In the genomic region with DNA sequence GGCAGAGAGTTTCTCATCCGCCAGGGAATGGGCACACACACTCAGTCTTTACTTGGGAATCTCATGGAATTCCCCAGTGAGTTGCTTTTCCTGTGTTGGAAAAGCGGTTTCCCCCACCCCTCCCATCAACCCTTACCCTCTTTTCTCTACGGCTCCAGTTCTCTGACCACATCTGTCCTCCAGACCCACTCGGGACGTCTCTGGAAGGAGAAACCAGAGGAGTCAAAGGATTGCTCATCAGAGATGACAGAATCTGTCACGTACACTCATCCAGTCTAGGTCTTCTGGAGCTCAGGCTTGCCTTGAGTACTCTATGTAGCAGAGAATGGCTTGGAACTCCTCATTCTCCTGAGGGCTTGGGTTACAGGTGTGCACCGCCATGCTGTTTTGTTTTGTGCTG, we compare ENCODE assay signal across 28 mouse cellular contexts. TPM values are rescaled to one million over a fixed set of nuclear protein-coding genes. Genes with fewer than 3 reads are reported as not detected.
DNase-seq lines count a peak whose midpoint lies in the region; ATAC-seq and TF ChIP-seq lines count a peak whose summit lies in the region.
"Had no signal": no experiment of that assay in that cellular context is flagged by ENCODE, and none has a peak within 500 bp of the region (broad histone marks: within the 10 kb centered on the region; RNA-seq: fewer than 3 reads in every experiment).

No protein-coding gene starts in this region.

- ATAC-seq in embryonic facial prominence, embryonic 12.5 days (ENCODE audit: insufficient number of reproducible peaks, insufficient read depth, low FRiP score, low TSS enrichment), result no peak
- no peak for ATAC-seq in embryonic facial prominence, embryonic 15.5 days (ENCODE audit: insufficient number of reproducible peaks, low FRiP score, low TSS enrichment, low read depth)
- ATAC-seq: forebrain, postnatal 0 days; hindbrain, embryonic 16.5 days; inflammation-experienced regulatory T-cells, adult 6 months; intestine, postnatal 0 days had no signal

- WGBS in embryonic facial prominence, embryonic 12.5 days, result 54% methylated on average over 7 of the region's 7 CpGs
- WGBS in embryonic facial prominence, embryonic 10.5 days, result 67% methylated on average over 7 of the region's 7 CpGs
- WGBS in embryonic facial prominence, embryonic 15.5 days, result 44% methylated on average over 7 of the region's 7 CpGs

- H3K27me3 ChIP-seq in embryonic facial prominence, embryonic 12.5 days, result no peaks in the 10 kb centered on the region
- H3K27me3 ChIP-seq in embryonic facial prominence, embryonic 10.5 days (replicated peaks; ENCODE audit: low read depth, poor library complexity, severe bottlenecking), result no peaks in the 10 kb centered on the region
- H3K27me3 ChIP-seq in testis, adult 2 months (ENCODE audit: control insufficient read depth, insufficient read depth, low read length), result no peaks in the 10 kb centered on the region
- no peaks in the 10 kb centered on the region for H3K27me3 ChIP-seq in embryonic facial prominence, embryonic 15.5 days
- H3K27me3 ChIP-seq: embryonic facial prominence, embryonic 13.5 days; forebrain, embryonic 12.5 days; hindbrain, embryonic 12.5 days had no signal

- no peaks in the 10 kb centered on the region for H3K36me3 ChIP-seq in embryonic facial prominence, embryonic 12.5 days
- no peaks in the 10 kb centered on the region for H3K36me3 ChIP-seq in embryonic facial prominence, embryonic 10.5 days (replicated peaks)
- H3K36me3 ChIP-seq in testis, adult 2 months (ENCODE audit: control insufficient read depth, insufficient read depth, low read length), result no peaks in the 10 kb centered on the region
- no peaks in the 10 kb centered on the region for H3K36me3 ChIP-seq in embryonic facial prominence, embryonic 15.5 days
- H3K36me3 ChIP-seq: embryonic facial prominence, embryonic 13.5 days; forebrain, embryonic 12.5 days; hindbrain, embryonic 12.5 days had no signal

- peak overlapping the region; percentile 7; the same call in 1 of the 2 replicates for H3K27ac ChIP-seq in embryonic facial prominence, embryonic 12.5 days
- H3K27ac ChIP-seq in embryonic facial prominence, embryonic 10.5 days (replicated peaks), result no peak overlapping the region
- no peak overlapping the region for H3K27ac ChIP-seq in testis, adult 2 months (ENCODE audit: control insufficient read depth, insufficient read depth, low read depth, low read length)
- peak overlapping the region; percentile 68 for H3K27ac ChIP-seq in embryonic facial prominence, embryonic 15.5 days (replicated peaks)
- H3K27ac ChIP-seq in left cerebral cortex, adult 2 months, result no peak overlapping the region
- H3K27ac ChIP-seq: embryonic facial prominence, embryonic 13.5 days; forebrain, embryonic 12.5 days; heart, embryonic 10.5 days; hindbrain, embryonic 12.5 days had no signal

- H3K4me1 ChIP-seq in embryonic facial prominence, embryonic 12.5 days, result 0 out of 2 replicates have a peak, but pooled peaks cover 4% of the 10 kb centered on the region
- peaks cover 15% of the 10 kb centered on the region for H3K4me1 ChIP-seq in embryonic facial prominence, embryonic 10.5 days
- H3K4me1 ChIP-seq in testis, adult 2 months (ENCODE audit: control insufficient read depth, insufficient read depth, low read length), result peaks cover 15% of the 10 kb centered on the region
- H3K4me1 ChIP-seq in embryonic facial prominence, embryonic 15.5 days, result 0 out of 2 replicates have a peak, but pooled peaks cover 3% of the 10 kb centered on the region
- H3K4me1 ChIP-seq: forebrain, embryonic 12.5 days; hindbrain, embryonic 12.5 days had no signal

- H3K4me2 ChIP-seq in embryonic facial prominence, embryonic 12.5 days (replicated peaks), result no peak overlapping the region
- no peak overlapping the region for H3K4me2 ChIP-seq in embryonic facial prominence, embryonic 15.5 days (replicated peaks)
- H3K4me2 ChIP-seq: embryonic facial prominence, embryonic 13.5 days; forebrain, embryonic 12.5 days; hindbrain, embryonic 12.5 days had no signal

- no peak for DNase-seq in embryonic facial prominence, embryonic 10.5 days (ENCODE audit: low spot score)
- DNase-seq in testis, postnatal 10 days (ENCODE audit: low spot score), result no peak
- DNase-seq in adrenal gland, postnatal 25 days, result no peak
- DNase-seq in left cerebral cortex, adult 2 months (ENCODE audit: extremely low spot score in 1 of 2, low spot score in 2 of 2), result no peak
- DNase-seq: adrenal gland, adult 8-10 months; cerebellum, adult 11-12 months; cerebellum, adult 9-10 months; embryo, embryonic 11 days; forebrain, postnatal 0 days; gastrocnemius, postnatal 14 days; heart, postnatal 10 days; heart, postnatal 4 days had no signal

- TF ChIP-seq POLR2A in testis, adult 2 months (IDR thresholded peaks at IDR 0.05; ENCODE audit: control insufficient read depth, low read depth, low read length), result no peak

- TF ChIP-seq CTCF in testis, adult 2 months (IDR thresholded peaks at IDR 0.05; ENCODE audit: control insufficient read depth, insufficient read depth, insufficient replicate concordance, low read depth, low read length), result no peak
- no peak for TF ChIP-seq CTCF in left cerebral cortex, adult 2 months (IDR thresholded peaks at IDR 0.05)

- no peaks in the 10 kb centered on the region for H3K9me3 ChIP-seq in embryonic facial prominence, embryonic 12.5 days
- peaks cover 4% of the 10 kb centered on the region; the same call in 1 of the 2 replicates for H3K9me3 ChIP-seq in embryonic facial prominence, embryonic 10.5 days
- H3K9me3 ChIP-seq in embryonic facial prominence, embryonic 15.5 days (replicated peaks), result no peaks in the 10 kb centered on the region
- H3K9me3 ChIP-seq: forebrain, embryonic 12.5 days; heart, embryonic 10.5 days; hindbrain, embryonic 12.5 days had no signal

- no peak overlapping the region for H3K9ac ChIP-seq in embryonic facial prominence, embryonic 12.5 days
- H3K9ac ChIP-seq in embryonic facial prominence, embryonic 15.5 days, result no peak overlapping the region
- H3K9ac ChIP-seq: embryonic facial prominence, embryonic 13.5 days; forebrain, embryonic 12.5 days; forebrain, postnatal 0 days; hindbrain, embryonic 12.5 days had no signal

- intact Hi-C loops in left cerebral cortex, adult 2 months (cut with DNase I), result no loop called here

- no peak overlapping the region for H3K4me3 ChIP-seq in embryonic facial prominence, embryonic 12.5 days
- no peak overlapping the region for H3K4me3 ChIP-seq in embryonic facial prominence, embryonic 10.5 days
- H3K4me3 ChIP-seq in testis, adult 2 months (ENCODE audit: control insufficient read depth, low read depth, low read length), result peak overlapping the region; percentile 82
- H3K4me3 ChIP-seq in embryonic facial prominence, embryonic 15.5 days (replicated peaks), result no peak overlapping the region
- no peak overlapping the region for H3K4me3 ChIP-seq in left cerebral cortex, adult 2 months
- H3K4me3 ChIP-seq: embryonic facial prominence, embryonic 13.5 days; erythroblast, embryonic 14.5 days; forebrain, embryonic 12.5 days; heart, embryonic 10.5 days; hindbrain, embryonic 12.5 days had no signal

RNA-seq across cellular contexts. Expression of a gene that starts 18.4 kb away (rescaled TPM):
- 0.04 TPM in 1 of 2 replicates, not detected in the other for polyA plus RNA-seq in embryonic facial prominence, embryonic 12.5 days (2016; fragmentation: Nextera tagmentation; extraction: Ambion mirVana)
- 0.04 TPM in 1 of 2 replicates, not detected in the other for polyA plus RNA-seq in embryonic facial prominence, embryonic 10.5 days (2016; fragmentation: Nextera tagmentation; extraction: Ambion mirVana)
- polyA plus RNA-seq in testis, adult 2 months (2012; rRNA removed), result 4.2 and 4.4 TPM in 2 replicates
- 0.77 and 0.94 TPM in 2 replicates for polyA plus RNA-seq in embryonic facial prominence, embryonic 15.5 days (2015; fragmentation: Nextera tagmentation; extraction: Ambion mirVana)
- 30.8 and 35.7 TPM in 2 replicates for total RNA-seq in adrenal gland, postnatal 25 days (2021)
- total RNA-seq in left cerebral cortex, adult 2 months (2021), result under 1 TPM; 0.63 TPM
- polyA plus RNA-seq: forebrain, embryonic 12.5 days; hindbrain, embryonic 12.5 days; inflammation-experienced regulatory T-cells, adult 6 months had no signal

RNA-seq across cellular contexts. Expression of a gene that starts 18.6 kb away (rescaled TPM):
- polyA plus RNA-seq in embryonic facial prominence, embryonic 12.5 days (2016; fragmentation: Nextera tagmentation; extraction: Ambion mirVana), result not detected in 2 replicates
- polyA plus RNA-seq in embryonic facial prominence, embryonic 10.5 days (2016; fragmentation: Nextera tagmentation; extraction: Ambion mirVana), result not detected in 2 replicates
- not detected in 2 replicates for polyA plus RNA-seq in testis, adult 2 months (2012; rRNA removed)
- not detected in 2 replicates for polyA plus RNA-seq in embryonic facial prominence, embryonic 15.5 days (2015; fragmentation: Nextera tagmentation; extraction: Ambion mirVana)
- 1.8 TPM in 2 replicates for total RNA-seq in adrenal gland, postnatal 25 days (2021)
- not detected for total RNA-seq in left cerebral cortex, adult 2 months (2021)
- total RNA-seq: common myeloid progenitor, adult 5-6 weeks; forebrain, postnatal 0 days; gastrocnemius, adult 18-20 months; gastrocnemius, postnatal 14 days; heart, postnatal 10 days; heart, postnatal 4 days had no signal
- polyA plus RNA-seq: brain, embryonic 14.5 days; C2C12; embryonic facial prominence, embryonic 13.5 days; erythroblast, embryonic 14.5 days; forebrain, embryonic 12.5 days; forebrain, postnatal 0 days; heart, embryonic 10.5 days; heart, embryonic 14.5 days; hindbrain, embryonic 12.5 days; hindbrain, embryonic 16.5 days; inflammation-experienced regulatory T-cells, adult 6 months had no signal

RNA-seq across cellular contexts. Expression of a gene that starts 23.9 kb away (rescaled TPM):
- polyA plus RNA-seq in embryonic facial prominence, embryonic 12.5 days (2016; fragmentation: Nextera tagmentation; extraction: Ambion mirVana), result 1.8 and 2.4 TPM in 2 replicates
- polyA plus RNA-seq in embryonic facial prominence, embryonic 10.5 days (2016; fragmentation: Nextera tagmentation; extraction: Ambion mirVana), result 2.6 and 3.4 TPM in 2 replicates
- 4.7 TPM in 2 replicates for polyA plus RNA-seq in testis, adult 2 months (2012; rRNA removed)
- 1.1 and 1.6 TPM in 2 replicates for polyA plus RNA-seq in embryonic facial prominence, embryonic 15.5 days (2015; fragmentation: Nextera tagmentation; extraction: Ambion mirVana)
- total RNA-seq in adrenal gland, postnatal 25 days (2021), result 4.6 and 6.5 TPM in 2 replicates
- 1 to 10 TPM; 7.2 to 9.4 TPM for total RNA-seq in left cerebral cortex, adult 2 months (2021)

RNA-seq across cellular contexts. Expression of a gene that starts 32.8 kb away (rescaled TPM):
- 163 and 172 TPM in 2 replicates for polyA plus RNA-seq in embryonic facial prominence, embryonic 12.5 days (2016; fragmentation: Nextera tagmentation; extraction: Ambion mirVana)
- polyA plus RNA-seq in embryonic facial prominence, embryonic 10.5 days (2016; fragmentation: Nextera tagmentation; extraction: Ambion mirVana), result 189 and 203 TPM in 2 replicates
- 59.1 and 74.5 TPM in 2 replicates for polyA plus RNA-seq in testis, adult 2 months (2012; rRNA removed)
- 124 and 126 TPM in 2 replicates for polyA plus RNA-seq in embryonic facial prominence, embryonic 15.5 days (2015; fragmentation: Nextera tagmentation; extraction: Ambion mirVana)
- 126 and 131 TPM in 2 replicates for total RNA-seq in adrenal gland, postnatal 25 days (2021)
- 100 to 1,000 TPM; 125 to 132 TPM for total RNA-seq in left cerebral cortex, adult 2 months (2021)

RNA-seq across cellular contexts. Expression of a gene that starts 46.7 kb away (rescaled TPM):
- 131 and 137 TPM in 2 replicates for polyA plus RNA-seq in embryonic facial prominence, embryonic 12.5 days (2016; fragmentation: Nextera tagmentation; extraction: Ambion mirVana)
- polyA plus RNA-seq in embryonic facial prominence, embryonic 10.5 days (2016; fragmentation: Nextera tagmentation; extraction: Ambion mirVana), result 141 and 154 TPM in 2 replicates
- polyA plus RNA-seq in testis, adult 2 months (2012; rRNA removed), result 111 and 116 TPM in 2 replicates
- polyA plus RNA-seq in embryonic facial prominence, embryonic 15.5 days (2015; fragmentation: Nextera tagmentation; extraction: Ambion mirVana), result 141 and 143 TPM in 2 replicates
- 117 and 159 TPM in 2 replicates for total RNA-seq in adrenal gland, postnatal 25 days (2021)
- 100 to 1,000 TPM; 210 to 218 TPM for total RNA-seq in left cerebral cortex, adult 2 months (2021)

Comparison
In these comparisons a context has a peak if more than half of its experiments do, and no peak if none do; other contexts are left out.
1. H3K27ac ChIP-seq: peak in embryonic facial prominence, embryonic 12.5 days (single experiment) and embryonic facial prominence, embryonic 15.5 days (single experiment); none in embryonic facial prominence, embryonic 10.5 days (single experiment), testis, adult 2 months (single experiment) and left cerebral cortex, adult 2 months (single experiment).